Mouse (Mus musculus) embryonic fibroblast, embryonic 13.5 days (primary cell): ENCODE results near the gene Pip5k1c.

Experiments used
- CTCF ChIP-seq: IDR thresholded peaks from 2 replicates; pipeline ENCODE4 v1.5.1; 2011; ENCODE audit warnings: mild to moderate bottlenecking, control low read depth, low read length, moderate library complexity, borderline replicate concordance; ENCODE audit not compliant: insufficient read depth
- POLR2A ChIP-seq: IDR thresholded peaks from 2 replicates; pipeline ENCODE4 v1.6.1; 2011; ENCODE audit warnings: low read depth, mild to moderate bottlenecking, control low read depth, low read length, moderate library complexity

- TF ChIP-seq CTCF (no peak), POLR2A (peak; percentile 44)
These were observed 57.2 kb downstream of the Pip5k1c start for GRCm38 (mm10) chr10:81349961-81350350.
